Mouse (Mus musculus): Measurements from ENCODE around the gene Slc44a1. TPM values are rescaled to one million over a fixed set of nuclear protein-coding genes. Genes with fewer than 3 reads are reported as not detected.

The Slc44a1 gene
- total and polyA plus RNA-seq, 2 experiments, result 16.3 to 32.9 TPM

- TF ChIP-seq CTCF (IDR thresholded peaks at IDR 0.05; ENCODE audit: low read depth, low read length) (no peak), POLR2A (IDR thresholded peaks at IDR 0.05; ENCODE audit: extremely low read depth, insufficient read depth, low read length) (no peak)
- Histone ChIP-seq H3K27me3 (ENCODE audit: control insufficient read depth, insufficient read depth, low read length) (no peaks in the 10 kb centered on the region), H3K27ac (replicated peaks; ENCODE audit: insufficient read depth, low read depth, low read length) (peak overlapping the region; percentile 65), H3K36me3 (ENCODE audit: control insufficient read depth, insufficient read depth, low read length) (no peaks in the 10 kb centered on the region), H3K9ac (ENCODE audit: low read depth, low read length) (no peak overlapping the region), H3K4me1 (ENCODE audit: control insufficient read depth, insufficient read depth, low read length) (peaks cover 12% of the 10 kb centered on the region; the same call in 1 of the 2 replicates), H3K4me3 (ENCODE audit: insufficient read depth, low read depth, low read length) (no peak overlapping the region), H3K79me2 (ENCODE audit: control insufficient read depth, insufficient read depth, low read length) (no peaks in the 10 kb centered on the region)
- WGBS, result 74% methylated on average over 8 of the region's 8 CpGs
- no peak for DNase-seq (ENCODE audit: extremely low read depth, low read depth, low spot score)
Observed at GRCm38 (mm10) chr4:53591941-53592340, 151.7 kb downstream of the Slc44a1 start.

- H3K27ac ChIP-seq (replicated peaks; ENCODE audit: insufficient read depth, low read depth, low read length), result peak overlapping the region; percentile 65
Observed at GRCm38 (mm10) chr4:53592386-53592785, 152.2 kb downstream of the Slc44a1 start.

GRCm38 (mm10) chr4:53594204-53594603, 154.0 kb downstream of the Slc44a1 start:
- peak; percentile 81 for DNase-seq (ENCODE audit: extremely low read depth, low read depth, low spot score)
- Histone ChIP-seq H3K27me3 (ENCODE audit: control insufficient read depth, insufficient read depth, low read length) (no peaks in the 10 kb centered on the region), H3K27ac (replicated peaks; ENCODE audit: insufficient read depth, low read depth, low read length) (no peak overlapping the region), H3K9ac (ENCODE audit: low read depth, low read length) (no peak overlapping the region), H3K4me3 (ENCODE audit: insufficient read depth, low read depth, low read length) (no peak overlapping the region), H3K4me1 (ENCODE audit: control insufficient read depth, insufficient read depth, low read length) (peaks cover 15% of the 10 kb centered on the region), H3K36me3 (ENCODE audit: control insufficient read depth, insufficient read depth, low read length) (no peaks in the 10 kb centered on the region), H3K79me2 (ENCODE audit: control insufficient read depth, insufficient read depth, low read length) (no peaks in the 10 kb centered on the region)
- 5% methylated on average over 4 of the region's 4 CpGs for WGBS
- peak; percentile 63 for TF ChIP-seq CTCF (IDR thresholded peaks at IDR 0.05; ENCODE audit: low read depth, low read length)
- no peak for TF ChIP-seq POLR2A (IDR thresholded peaks at IDR 0.05; ENCODE audit: extremely low read depth, insufficient read depth, low read length)

More at GRCm38 (mm10) chr4:53592386-53592785, 152.2 kb downstream of the Slc44a1 start:
- 70% methylated on average over 9 of the region's 9 CpGs for WGBS
- H3K27me3 ChIP-seq (ENCODE audit: control insufficient read depth, insufficient read depth, low read length), result no peaks in the 10 kb centered on the region
- DNase-seq (ENCODE audit: extremely low read depth, low read depth, low spot score), result peak; percentile 24
- no peaks in the 10 kb centered on the region for H3K36me3 ChIP-seq (ENCODE audit: control insufficient read depth, insufficient read depth, low read length)
- peaks cover 15% of the 10 kb centered on the region for H3K4me1 ChIP-seq (ENCODE audit: control insufficient read depth, insufficient read depth, low read length)
- TF ChIP-seq CTCF (IDR thresholded peaks at IDR 0.05; ENCODE audit: low read depth, low read length), result no peak
- no peak for TF ChIP-seq POLR2A (IDR thresholded peaks at IDR 0.05; ENCODE audit: extremely low read depth, insufficient read depth, low read length)
- H3K9ac ChIP-seq (ENCODE audit: low read depth, low read length), result no peak overlapping the region
- no peak overlapping the region for H3K4me3 ChIP-seq (ENCODE audit: insufficient read depth, low read depth, low read length)
- H3K79me2 ChIP-seq (ENCODE audit: control insufficient read depth, insufficient read depth, low read length), result no peaks in the 10 kb centered on the region

GRCm38 (mm10) chr4:53595246-53596062, 155.2 kb downstream of the Slc44a1 start:
- Histone ChIP-seq H3K79me2 (ENCODE audit: control insufficient read depth, insufficient read depth, low read length) (no peaks in the 10 kb centered on the region), H3K27me3 (ENCODE audit: control insufficient read depth, insufficient read depth, low read length) (no peaks in the 10 kb centered on the region)
- 27% methylated on average over 12 of the region's 12 CpGs for WGBS

GRCm38 (mm10) chr4:53596063-53596895, 156.1 kb downstream of the Slc44a1 start:
- peak overlapping the region; percentile 89 for H3K27ac ChIP-seq (replicated peaks; ENCODE audit: insufficient read depth, low read depth, low read length)
- no peaks in the 10 kb centered on the region for H3K79me2 ChIP-seq (ENCODE audit: control insufficient read depth, insufficient read depth, low read length)
- H3K27me3 ChIP-seq (ENCODE audit: control insufficient read depth, insufficient read depth, low read length), result no peaks in the 10 kb centered on the region
- peak overlapping the region; percentile 24 for H3K4me3 ChIP-seq (ENCODE audit: insufficient read depth, low read depth, low read length)
- peak overlapping the region; percentile 17; the same call in 1 of the 2 replicates for H3K9ac ChIP-seq (ENCODE audit: low read depth, low read length)
- H3K4me1 ChIP-seq (ENCODE audit: control insufficient read depth, insufficient read depth, low read length), result peaks cover 8% of the 10 kb centered on the region
- 23% methylated on average over 15 of the region's 15 CpGs for WGBS
- peak; percentile 93 for DNase-seq (ENCODE audit: extremely low read depth, low read depth, low spot score)
- no peaks in the 10 kb centered on the region for H3K36me3 ChIP-seq (ENCODE audit: control insufficient read depth, insufficient read depth, low read length)
- TF ChIP-seq CTCF (IDR thresholded peaks at IDR 0.05; ENCODE audit: low read depth, low read length) (no peak), POLR2A (IDR thresholded peaks at IDR 0.05; ENCODE audit: extremely low read depth, insufficient read depth, low read length) (no peak)

More at GRCm38 (mm10) chr4:53595246-53596062, 155.2 kb downstream of the Slc44a1 start:
- peak overlapping the region; percentile 24; the same call in 1 of the 2 replicates for H3K4me3 ChIP-seq (ENCODE audit: insufficient read depth, low read depth, low read length)
- peak overlapping the region; percentile 89 for H3K27ac ChIP-seq (replicated peaks; ENCODE audit: insufficient read depth, low read depth, low read length)
- peak overlapping the region; percentile 55 for H3K9ac ChIP-seq (ENCODE audit: low read depth, low read length)
- H3K4me1 ChIP-seq (ENCODE audit: control insufficient read depth, insufficient read depth, low read length), result peaks cover 11% of the 10 kb centered on the region
- DNase-seq (ENCODE audit: extremely low read depth, low read depth, low spot score), result peak; percentile 99
- TF ChIP-seq POLR2A (IDR thresholded peaks at IDR 0.05; ENCODE audit: extremely low read depth, insufficient read depth, low read length) (no peak), CTCF (IDR thresholded peaks at IDR 0.05; ENCODE audit: low read depth, low read length) (no peak)
- no peaks in the 10 kb centered on the region for H3K36me3 ChIP-seq (ENCODE audit: control insufficient read depth, insufficient read depth, low read length)
